8 mouse cellular contexts compared by ENCODE assay signal in the genomic region with DNA sequence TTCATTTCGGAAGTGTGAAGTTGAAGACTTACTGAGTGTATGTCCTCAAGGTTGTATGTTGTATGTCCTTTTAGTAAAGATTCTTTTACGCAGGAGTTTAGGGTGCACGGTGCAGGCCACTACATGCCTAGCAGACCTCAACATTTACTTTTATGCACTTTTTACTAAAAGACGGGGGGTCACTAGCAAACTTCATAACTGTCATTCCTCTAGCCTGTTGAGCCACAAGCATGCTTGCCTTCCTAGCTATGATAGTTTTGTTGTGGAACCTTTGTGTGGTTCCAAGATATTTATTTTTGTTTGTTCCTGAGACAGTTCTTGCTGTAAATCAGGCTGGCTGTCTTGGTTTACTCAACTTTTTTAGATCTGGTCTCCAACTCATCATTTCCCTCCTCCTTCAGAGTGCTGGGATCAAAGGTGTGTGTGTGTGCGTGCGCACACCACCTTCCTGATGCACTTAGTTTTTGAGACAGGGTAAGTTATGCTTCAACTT. TPM values are rescaled to one million over a fixed set of nuclear protein-coding genes. Genes with fewer than 3 reads are reported as not detected.
A peak's percentile ranks its signal among the peaks of the same experiment; 100 is the strongest.
DNase-seq lines count a peak whose midpoint lies in the region; ATAC-seq and TF ChIP-seq lines count a peak whose summit lies in the region.

No protein-coding gene starts in this region.

- H3K9ac ChIP-seq in intestine, postnatal 0 days (ENCODE audit: low read depth, low read length): peak overlapping the region; percentile 96
- peak overlapping the region; percentile 91 for H3K9ac ChIP-seq in midbrain, embryonic 16.5 days (ENCODE audit: low read depth, low read length)

- peaks cover 47% of the 10 kb centered on the region for H3K36me3 ChIP-seq in embryonic facial prominence, embryonic 10.5 days (replicated peaks)
- peaks cover 21% of the 10 kb centered on the region for H3K36me3 ChIP-seq in intestine, postnatal 0 days (ENCODE audit: control insufficient read depth, insufficient read depth)
- peaks cover 10% of the 10 kb centered on the region for H3K36me3 ChIP-seq in midbrain, embryonic 16.5 days (ENCODE audit: control insufficient read depth, insufficient read depth, low read length)

- peaks cover 27% of the 10 kb centered on the region for H3K4me1 ChIP-seq in embryonic facial prominence, embryonic 10.5 days
- H3K4me1 ChIP-seq in intestine, postnatal 0 days (replicated peaks; ENCODE audit: control insufficient read depth, insufficient read depth, low read length): peaks cover 6% of the 10 kb centered on the region
- peaks cover 34% of the 10 kb centered on the region for H3K4me1 ChIP-seq in midbrain, embryonic 16.5 days (ENCODE audit: control insufficient read depth, insufficient read depth, low read length)

- H3K4me3 ChIP-seq in left cerebral cortex, adult 2 months: peak overlapping the region; percentile 87
- peak overlapping the region; percentile 77 for H3K4me3 ChIP-seq in embryonic facial prominence, embryonic 10.5 days
- peak overlapping the region; percentile 70 for H3K4me3 ChIP-seq in intestine, postnatal 0 days (ENCODE audit: low read depth, low read length)
- H3K4me3 ChIP-seq in midbrain, embryonic 16.5 days (ENCODE audit: low read depth, low read length): peak overlapping the region; percentile 77

- no peak for TF ChIP-seq CTCF in left cerebral cortex, adult 2 months (IDR thresholded peaks at IDR 0.05)
- TF ChIP-seq CTCF in intestine, postnatal 0 days (IDR thresholded peaks at IDR 0.05; ENCODE audit: low read depth): no peak

- no peaks in the 10 kb centered on the region for H3K27me3 ChIP-seq in embryonic facial prominence, embryonic 10.5 days (replicated peaks; ENCODE audit: low read depth, poor library complexity, severe bottlenecking)
- no peaks in the 10 kb centered on the region for H3K27me3 ChIP-seq in intestine, postnatal 0 days (replicated peaks; ENCODE audit: control insufficient read depth, insufficient read depth, low read length)
- H3K27me3 ChIP-seq in midbrain, embryonic 16.5 days (ENCODE audit: control insufficient read depth, insufficient read depth, low read depth, low read length): no peaks in the 10 kb centered on the region

- intact Hi-C loops in left cerebral cortex, adult 2 months (cut with DNase I): no loop called here

- no peak for ATAC-seq in intestine, postnatal 0 days
- ATAC-seq in midbrain, embryonic 16.5 days: no peak

- peak overlapping the region; percentile 97 for H3K27ac ChIP-seq in left cerebral cortex, adult 2 months
- H3K27ac ChIP-seq in embryonic facial prominence, embryonic 10.5 days (replicated peaks): peak overlapping the region; percentile 99
- H3K27ac ChIP-seq in intestine, postnatal 0 days (ENCODE audit: low read depth, low read length): peak overlapping the region; percentile 93; the same call in 1 of the 2 replicates
- peak overlapping the region; percentile 92 for H3K27ac ChIP-seq in midbrain, embryonic 16.5 days (ENCODE audit: low read length)

- WGBS in embryonic facial prominence, embryonic 10.5 days: under 1% methylated on average over 6 of the region's 6 CpGs
- under 1% methylated on average over 6 of the region's 6 CpGs for WGBS in intestine, postnatal 0 days
- 0% methylated on average over 6 of the region's 6 CpGs for WGBS in midbrain, embryonic 16.5 days

- H3K9me3 ChIP-seq in embryonic facial prominence, embryonic 10.5 days: no peaks in the 10 kb centered on the region
- H3K9me3 ChIP-seq in intestine, postnatal 0 days (ENCODE audit: control insufficient read depth): no peaks in the 10 kb centered on the region
- no peaks in the 10 kb centered on the region for H3K9me3 ChIP-seq in midbrain, embryonic 16.5 days (replicated peaks; ENCODE audit: control insufficient read depth, low read length, poor library complexity, severe bottlenecking)

- no peak for DNase-seq in left cerebral cortex, adult 2 months (ENCODE audit: extremely low spot score in 1 of 2, low spot score in 2 of 2)
- DNase-seq in left cerebral cortex, adult 11 months (ENCODE audit: low spot score): no peak
- DNase-seq in embryonic facial prominence, embryonic 10.5 days (ENCODE audit: low spot score): no peak
- DNase-seq in retina, embryonic 14.5 days (ENCODE audit: low spot score): no peak
- no peak for DNase-seq in frontal cortex, adult 2 months (ENCODE audit: extremely low spot score in 1 of 2, low spot score in 1 of 2)
- DNase-seq in embryo, embryonic 9.5 days (ENCODE audit: extremely low spot score): no peak

- peak overlapping the region; percentile 77 for H3K4me2 ChIP-seq in intestine, postnatal 0 days (replicated peaks; ENCODE audit: low read depth)
- peak overlapping the region; percentile 98 for H3K4me2 ChIP-seq in midbrain, embryonic 16.5 days (ENCODE audit: low read length)

RNA-seq across cellular contexts. Expression of gene Srsf3, which starts 1.2 kb away (rescaled TPM):
- total RNA-seq in left cerebral cortex, adult 2 months (2021): 100 to 1,000 TPM; 113 to 114 TPM
- 830 and 831 TPM in 2 replicates for polyA plus RNA-seq in embryonic facial prominence, embryonic 10.5 days (2016; fragmentation: Nextera tagmentation; extraction: Ambion mirVana)
- polyA plus RNA-seq in intestine, postnatal 0 days (2015; fragmentation: Nextera tagmentation; extraction: Ambion mirVana): 257 TPM in 2 replicates
- 425 and 475 TPM in 2 replicates for polyA plus RNA-seq in midbrain, embryonic 16.5 days (2015; fragmentation: Nextera tagmentation; extraction: Ambion mirVana)
- 135 and 141 TPM in 2 replicates for polyA plus RNA-seq in frontal cortex, adult 2 months (2012; rRNA removed)

RNA-seq across cellular contexts. Expression of gene Stk38, which starts 25.8 kb away (rescaled TPM):
- 10 to 100 TPM; 53.5 to 58.6 TPM for total RNA-seq in left cerebral cortex, adult 2 months (2021)
- polyA plus RNA-seq in embryonic facial prominence, embryonic 10.5 days (2016; fragmentation: Nextera tagmentation; extraction: Ambion mirVana): 118 and 125 TPM in 2 replicates
- 51.5 and 59.5 TPM in 2 replicates for polyA plus RNA-seq in intestine, postnatal 0 days (2015; fragmentation: Nextera tagmentation; extraction: Ambion mirVana)
- 83.1 and 90.9 TPM in 2 replicates for polyA plus RNA-seq in midbrain, embryonic 16.5 days (2015; fragmentation: Nextera tagmentation; extraction: Ambion mirVana)
- 80.7 and 86.2 TPM in 2 replicates for polyA plus RNA-seq in frontal cortex, adult 2 months (2012; rRNA removed)

RNA-seq across cellular contexts. Expression of gene Cdkn1a, which starts 57.2 kb away (rescaled TPM):
- total RNA-seq in left cerebral cortex, adult 2 months (2021): 10 to 100 TPM; 40.6 to 64.4 TPM
- polyA plus RNA-seq in embryonic facial prominence, embryonic 10.5 days (2016; fragmentation: Nextera tagmentation; extraction: Ambion mirVana): 26.0 and 27.5 TPM in 2 replicates
- 74.9 and 88.3 TPM in 2 replicates for polyA plus RNA-seq in intestine, postnatal 0 days (2015; fragmentation: Nextera tagmentation; extraction: Ambion mirVana)
- polyA plus RNA-seq in midbrain, embryonic 16.5 days (2015; fragmentation: Nextera tagmentation; extraction: Ambion mirVana): 115 and 148 TPM in 2 replicates
- 37.7 and 55.8 TPM in 2 replicates for polyA plus RNA-seq in frontal cortex, adult 2 months (2012; rRNA removed)
